Mouse (Mus musculus) limb, embryonic 14.5 days (tissue): ENCODE data around the gene Pus3. TPM values are rescaled to one million over a fixed set of nuclear protein-coding genes. Genes with fewer than 3 reads are reported as not detected.
A peak's percentile ranks its signal among the peaks of the same experiment; 100 is the strongest.

ENCODE experiments used
- ATAC-seq: fragments of 200-750 bp; cut with Nextera tagmentation; 2 replicates; pipeline ENCODE4 v1.8.0; 2017; ENCODE audit warnings: low read depth, moderate number of reproducible peaks, moderate TSS enrichment; ENCODE audit not compliant: low FRiP score
- DNase-seq: peaks from one replicate; pipeline ENCODE4 v3.0.0-alpha.2; 2015; ENCODE audit warnings: low spot score
- H3K27ac ChIP-seq: fragments of 300-500 bp; sonication (generic); replicated peaks from 2 replicates; pipeline ENCODE4 v1.5.1; 2014; ENCODE audit warnings: low read depth, mild to moderate bottlenecking, low read length, moderate library complexity, mixed read lengths
- H3K27me3 ChIP-seq: fragments of 300-500 bp; sonication (generic); 2 replicates; pipeline ENCODE4 v1.6.1; 2014; ENCODE audit warnings: low read length, mixed read lengths; ENCODE audit not compliant: control insufficient read depth, insufficient read depth
- H3K36me3 ChIP-seq: fragments of 300-500 bp; sonication (generic); 2 replicates; pipeline ENCODE4 v1.6.1; 2014; ENCODE audit warnings: mild to moderate bottlenecking, low read length, moderate library complexity, mixed read lengths; ENCODE audit not compliant: control insufficient read depth, insufficient read depth
- H3K4me1 ChIP-seq: fragments of 300-500 bp; sonication (generic); 2 replicates; pipeline ENCODE4 v1.6.1; 2014; ENCODE audit warnings: antibody characterized with exemption, low read length, mixed read lengths; ENCODE audit not compliant: control insufficient read depth, insufficient read depth
- H3K4me2 ChIP-seq: fragments of 300-500 bp; sonication (generic); replicated peaks from 2 replicates; pipeline ENCODE4 v1.6.1; 2014; ENCODE audit warnings: low read depth, mild to moderate bottlenecking, low read length, moderate library complexity; ENCODE audit not compliant: severe bottlenecking
- H3K4me3 ChIP-seq: fragments of 300-500 bp; sonication (generic); replicated peaks from 2 replicates; pipeline ENCODE4 v1.5.1; 2014; ENCODE audit warnings: low read length
- H3K9ac ChIP-seq: fragments of 300-500 bp; sonication (generic); 2 replicates; pipeline ENCODE4 v1.6.1; 2014; ENCODE audit warnings: mild to moderate bottlenecking, low read depth, low read length, moderate library complexity; ENCODE audit not compliant: severe bottlenecking
- H3K9me3 ChIP-seq: fragments of 300-500 bp; sonication (generic); 2 replicates; pipeline ENCODE4 v1.6.1; 2016; ENCODE audit warnings: low read length; ENCODE audit not compliant: control insufficient read depth
- POLR2A ChIP-seq: fragments of 200-500 bp; IDR thresholded peaks from 2 replicates; pipeline ENCODE4 v1.8.0; 2012; ENCODE audit warnings: inconsistent platforms, mild to moderate bottlenecking, moderate library complexity, borderline replicate concordance; ENCODE audit not compliant: insufficient read depth, insufficient read length; ENCODE audit errors: extremely low read depth
- WGBS: fragments of 180-500 bp; shearing (Covaris S2); extraction: QIAGEN DNeasy Blood & Tissue Kit; methylation state at CpG from one replicate; pipeline ENCODE4 v1.1.7; 2014; 5-methylcytosine and 5-hydroxymethylcytosine counted together
- polyA plus RNA-seq, 2 experiments: library from polyadenylated mRNA; depleted of rRNA in 1 of 2; stranded (reverse) in 1 of 2; unstranded in 1 of 2; fragments of >200 nt; fragmentation: Nextera tagmentation in 1 of 2; extraction: Ambion mirVana in 1 of 2; gene quantifications; 2 replicates each; pipeline versions ENCODE4 v1.2.1 to v1.2.3; 2012 to 2014

The Pus3 gene
- polyA plus RNA-seq, 2 experiments: 18.2 to 20.8 TPM

DNA sequence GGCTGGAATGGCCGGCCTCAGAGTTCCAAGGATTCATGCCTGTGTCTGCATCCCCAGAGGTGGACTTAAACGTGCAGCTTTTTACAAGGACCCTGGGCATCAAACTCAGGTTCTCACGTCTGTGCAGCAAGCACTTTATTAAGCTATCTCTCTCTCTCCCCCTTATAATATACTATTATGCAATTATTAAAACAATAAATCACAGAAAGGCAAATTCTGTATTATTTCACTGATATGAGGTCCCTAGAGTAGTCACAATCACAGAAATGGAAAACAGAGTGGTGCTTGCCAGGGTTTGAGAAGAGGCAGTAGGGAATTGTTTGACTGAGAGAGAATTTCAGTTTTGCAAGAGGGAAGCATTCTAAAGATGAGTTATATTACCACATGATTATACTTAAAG, 29.3 kb upstream of the Pus3 start:
- ATAC-seq (no peak), DNase-seq (no peak)
- no peaks in the 10 kb centered on the region for H3K36me3 ChIP-seq
- H3K4me3 ChIP-seq: no peak overlapping the region
- WGBS: 14% methylated on average over 3 of the region's 3 CpGs
- TF ChIP-seq POLR2A: no peak
- H3K9me3 ChIP-seq: no peaks in the 10 kb centered on the region
- H3K9ac ChIP-seq: no peak overlapping the region
- H3K27ac ChIP-seq: peak overlapping the region; percentile 33; the same call in 1 of the 2 replicates
- peaks cover 39% of the 10 kb centered on the region for H3K4me1 ChIP-seq
- no peak overlapping the region for H3K4me2 ChIP-seq
- no peaks in the 10 kb centered on the region for H3K27me3 ChIP-seq

- peak; percentile 74 for DNase-seq
- TF ChIP-seq POLR2A: no peak
- H3K9me3 ChIP-seq: no peaks in the 10 kb centered on the region
- peak; percentile 83 for ATAC-seq
- H3K27me3 ChIP-seq: no peaks in the 10 kb centered on the region
- no peak overlapping the region for H3K4me3 ChIP-seq
- peaks cover 34% of the 10 kb centered on the region for H3K4me1 ChIP-seq
- H3K27ac ChIP-seq: peak overlapping the region; percentile 65
- WGBS: 10% methylated on average over 1 of the region's 1 CpGs
- no peaks in the 10 kb centered on the region for H3K36me3 ChIP-seq
- no peak overlapping the region for H3K4me2 ChIP-seq
- no peak overlapping the region for H3K9ac ChIP-seq
Observed at GRCm38 (mm10) chr9:35529796-35530195, 28.6 kb upstream of the Pus3 start.

DNA sequence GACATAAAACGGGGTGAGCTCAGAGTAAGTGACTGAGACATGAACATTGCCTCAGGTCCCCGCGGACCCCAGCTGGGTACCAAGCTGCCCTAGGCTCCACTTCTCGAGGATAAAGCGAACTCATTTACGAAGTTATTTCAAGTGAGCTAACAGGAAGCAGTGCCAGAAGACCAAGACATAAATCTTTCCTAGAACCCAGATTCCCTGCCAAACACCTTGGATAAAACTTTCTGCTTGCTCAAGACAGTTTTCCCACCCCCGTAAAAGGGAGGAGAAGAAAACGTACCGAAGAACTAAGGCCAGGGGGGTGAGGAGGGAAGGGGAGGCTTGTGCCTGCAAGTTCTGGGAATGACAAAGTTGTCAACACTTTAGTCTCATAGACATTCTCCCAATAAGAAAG, 25.1 kb upstream of the Pus3 start:
- H3K4me2 ChIP-seq: no peak overlapping the region
- no peak for TF ChIP-seq POLR2A
- WGBS: 16% methylated on average over 9 of the region's 9 CpGs

DNA sequence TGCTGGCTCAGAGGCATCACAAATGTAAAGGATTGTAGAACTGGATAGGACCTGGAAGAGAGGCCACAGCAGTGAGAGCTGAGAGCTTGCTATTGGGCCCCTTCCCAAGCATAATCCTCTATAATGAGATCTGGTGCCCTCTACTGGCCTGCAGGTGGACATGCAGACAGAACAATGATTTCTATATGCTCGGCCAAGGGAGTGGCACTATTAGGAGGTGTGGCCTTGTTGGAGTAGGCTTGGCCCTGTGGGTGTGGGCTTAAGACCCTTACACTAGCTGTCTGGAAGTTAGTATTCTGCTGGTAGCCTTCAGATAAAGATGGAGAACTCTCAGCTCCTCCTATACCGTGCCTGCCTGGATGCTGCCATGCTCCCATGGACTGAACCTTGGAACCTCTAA, 23.3 kb upstream of the Pus3 start:
- peak; percentile 79 for ATAC-seq
- Histone ChIP-seq H3K4me3 (no peak overlapping the region), H3K9me3 (no peaks in the 10 kb centered on the region), H3K4me2 (no peak overlapping the region), H3K36me3 (no peaks in the 10 kb centered on the region), H3K27me3 (no peaks in the 10 kb centered on the region), H3K9ac (no peak overlapping the region), H3K4me1 (peaks cover 27% of the 10 kb centered on the region), H3K27ac (no peak overlapping the region)
- DNase-seq: peak; percentile 87
- no peak for TF ChIP-seq POLR2A
- 5% methylated on average over 2 of the region's 2 CpGs for WGBS

More for the DNA sequence above, 25.1 kb upstream of the Pus3 start:
- no peak overlapping the region for H3K4me3 ChIP-seq
- no peak overlapping the region for H3K9ac ChIP-seq
- no peaks in the 10 kb centered on the region for H3K27me3 ChIP-seq
- DNase-seq (peak; percentile 75), ATAC-seq (peak; percentile 41; the same call in 1 of the 2 replicates)
- H3K9me3 ChIP-seq: no peaks in the 10 kb centered on the region
- H3K27ac ChIP-seq: peak overlapping the region; percentile 67; the same call in 1 of the 2 replicates
- H3K4me1 ChIP-seq: peaks cover 38% of the 10 kb centered on the region
- no peaks in the 10 kb centered on the region for H3K36me3 ChIP-seq

- H3K4me3 ChIP-seq: no peak overlapping the region
- WGBS: 66% methylated on average over 4 of the region's 4 CpGs
- no peak overlapping the region for H3K4me2 ChIP-seq
- no peak for TF ChIP-seq POLR2A
- no peak for ATAC-seq
- H3K27ac ChIP-seq: no peak overlapping the region
- peaks cover 19% of the 10 kb centered on the region for H3K4me1 ChIP-seq
- H3K9me3 ChIP-seq: no peaks in the 10 kb centered on the region
- no peak overlapping the region for H3K9ac ChIP-seq
- H3K27me3 ChIP-seq: no peaks in the 10 kb centered on the region
- no peaks in the 10 kb centered on the region for H3K36me3 ChIP-seq
- DNase-seq: no peak
Observed at GRCm38 (mm10) chr9:35535876-35536275, 22.5 kb upstream of the Pus3 start.
